In genomic region chr12:70555723-70556122, GRCm38 (mm10) we compare ENCODE assay signal across 12 mouse cellular contexts.
DNase-seq lines count a peak whose midpoint lies in the region; ATAC-seq lines count a peak whose summit lies in the region.
"Had no signal": no experiment of that assay in that cellular context is flagged by ENCODE, and none has a peak within 500 bp of the region (broad histone marks: within the 10 kb centered on the region; RNA-seq: fewer than 3 reads in every experiment).

No protein-coding gene starts in this region.

- H3K9ac ChIP-seq in heart, embryonic 12.5 days, result no peak overlapping the region
- H3K9ac ChIP-seq: hindbrain, embryonic 13.5 days; limb, embryonic 13.5 days had no signal

- no peaks in the 10 kb centered on the region for H3K9me3 ChIP-seq in heart, embryonic 12.5 days (replicated peaks)
- H3K9me3 ChIP-seq: hindbrain, embryonic 13.5 days; limb, embryonic 13.5 days; midbrain, embryonic 10.5 days had no signal

- peak overlapping the region; percentile 24; the same call in 1 of the 2 replicates for H3K27ac ChIP-seq in heart, embryonic 12.5 days (ENCODE audit: poor library complexity, severe bottlenecking)
- H3K27ac ChIP-seq: hindbrain, embryonic 13.5 days; limb, embryonic 13.5 days; midbrain, embryonic 10.5 days had no signal

- ATAC-seq in heart, embryonic 12.5 days (ENCODE audit: insufficient number of reproducible peaks, low FRiP score), result no peak

- no peaks in the 10 kb centered on the region for H3K36me3 ChIP-seq in heart, embryonic 12.5 days
- H3K36me3 ChIP-seq: hindbrain, embryonic 13.5 days; limb, embryonic 13.5 days; midbrain, embryonic 10.5 days had no signal

- peak; percentile 13 for DNase-seq in 3134 (ENCODE audit: extremely low read depth, insufficient read length, low spot score)
- peak; percentile 47 for DNase-seq in adipocyte (ENCODE audit: low spot score)
- peak; percentile 53 for DNase-seq in lung, postnatal 10 days
- no peak for DNase-seq in kidney, adult 9 months
- no peak for DNase-seq in right cerebral cortex, postnatal 36 days (ENCODE audit: low spot score in 2 of 2)
- no peak for DNase-seq in yolk sac, embryonic 10.5 days (ENCODE audit: low spot score)
- no peak for DNase-seq in liver
- DNase-seq: thymus, adult 18-20 months had no signal

- no peak overlapping the region for H3K4me3 ChIP-seq in heart, embryonic 12.5 days
- H3K4me3 ChIP-seq: hindbrain, embryonic 13.5 days; limb, embryonic 13.5 days; midbrain, embryonic 10.5 days had no signal

- 27% methylated on average over 3 of the region's 3 CpGs for WGBS in heart, embryonic 12.5 days

- no peaks in the 10 kb centered on the region for H3K27me3 ChIP-seq in heart, embryonic 12.5 days (replicated peaks)
- H3K27me3 ChIP-seq: hindbrain, embryonic 13.5 days; limb, embryonic 13.5 days had no signal

- no peak overlapping the region for H3K4me2 ChIP-seq in heart, embryonic 12.5 days
- H3K4me2 ChIP-seq: hindbrain, embryonic 13.5 days; limb, embryonic 13.5 days had no signal

- peaks cover 27% of the 10 kb centered on the region for H3K4me1 ChIP-seq in heart, embryonic 12.5 days (replicated peaks)

Comparison
In these comparisons a context has a peak if more than half of its experiments do, and no peak if none do; other contexts are left out.
1. DNase-seq: peak in 3134 (single experiment), adipocyte (single experiment) and lung, postnatal 10 days (single experiment); none in kidney, adult 9 months (single experiment), right cerebral cortex, postnatal 36 days (0 of 2), yolk sac, embryonic 10.5 days (single experiment) and liver (single experiment).